Mouse (Mus musculus) thymus, postnatal 14 days (tissue): Measurements from ENCODE around the gene Izumo1r.

Experiments
- DNase-seq: peaks from one replicate; pipeline ENCODE4 v3.0.0; 2021

Izumo1r gene

DNA sequence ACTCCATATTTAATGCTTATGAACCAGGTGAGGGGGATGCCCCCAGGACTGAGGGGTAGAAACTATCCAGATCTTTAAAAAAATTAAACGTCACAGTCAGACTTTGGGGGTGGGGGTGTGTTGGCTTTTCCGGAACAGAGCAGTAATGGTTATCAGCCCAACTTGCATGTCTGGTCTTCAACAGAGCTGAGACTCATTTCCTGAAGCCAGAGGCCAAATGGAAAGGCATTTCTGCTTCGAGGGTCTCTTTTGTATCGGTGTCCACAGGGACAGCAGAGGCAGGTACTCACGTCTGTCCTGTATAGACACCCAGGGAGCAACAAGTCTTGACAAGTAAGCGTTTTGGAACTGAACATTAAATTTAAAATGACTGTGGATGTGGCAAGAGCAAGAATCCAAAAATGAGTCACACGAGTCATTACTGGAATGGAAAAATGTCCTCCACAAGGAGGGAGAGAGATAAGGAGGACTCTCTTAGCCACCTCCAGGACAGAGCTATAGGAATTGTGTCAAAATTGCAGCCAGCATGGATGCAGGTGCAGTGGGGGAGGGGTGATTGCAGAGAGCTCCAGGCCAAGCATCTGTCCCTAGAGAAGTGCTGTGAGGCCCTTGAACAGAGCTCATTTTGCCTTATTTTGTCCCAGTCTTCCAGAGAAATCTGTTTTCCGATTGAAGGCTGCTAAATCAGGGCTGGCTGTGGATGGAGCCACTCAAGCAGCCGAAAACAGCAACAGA is 1.2 kb upstream of the Izumo1r start:
- peak; percentile 75 for DNase-seq

DNA sequence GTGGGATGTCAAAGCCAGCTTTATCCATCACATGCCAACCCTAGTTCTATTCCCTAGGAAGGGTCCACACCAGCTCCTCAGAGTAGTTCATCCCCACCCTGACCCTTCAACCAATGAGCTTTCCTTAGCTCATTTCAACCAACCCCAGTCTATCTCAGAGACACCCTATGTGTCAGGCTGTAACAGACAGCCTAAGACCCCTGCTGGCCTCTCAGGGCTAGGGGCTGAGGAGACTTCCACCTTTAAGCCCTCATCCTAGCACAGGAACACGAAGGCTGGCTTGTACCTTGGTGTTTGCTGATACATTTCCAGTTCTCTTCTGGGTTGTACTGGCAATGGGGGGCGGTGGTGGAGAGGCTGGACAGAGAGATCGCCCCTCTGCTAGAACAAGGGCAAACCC is 743 bp downstream of the Izumo1r start:
- peak; percentile 27 for DNase-seq

DNA sequence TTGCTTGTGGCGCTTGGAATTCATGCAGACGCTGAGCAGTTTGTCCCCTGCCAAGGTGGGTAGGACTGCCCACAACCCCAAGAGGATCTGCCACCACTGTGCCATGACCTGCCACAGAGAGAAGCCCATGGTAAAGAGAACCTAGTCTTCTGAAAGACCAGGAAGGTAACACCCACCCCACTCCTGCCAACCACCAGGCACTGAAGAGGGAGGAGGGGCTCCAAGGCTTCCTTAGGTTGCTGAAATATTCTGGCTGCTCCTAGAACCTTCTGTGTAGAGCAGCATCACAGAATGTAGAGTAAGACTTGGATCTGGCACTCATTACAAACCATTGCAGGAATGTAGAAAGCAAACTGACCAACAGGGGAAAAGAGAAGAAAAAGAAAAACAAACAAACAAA is 1.3 kb downstream of the Izumo1r start:
- peak; percentile 38 for DNase-seq

- DNase-seq, result no peak
Observed at GRCm38 (mm10) chr9:14901757-14902156, 2.0 kb downstream of the Izumo1r start.

- no peak for DNase-seq
Observed at GRCm38 (mm10) chr9:14897102-14897501, 6.6 kb downstream of the Izumo1r start.

DNA sequence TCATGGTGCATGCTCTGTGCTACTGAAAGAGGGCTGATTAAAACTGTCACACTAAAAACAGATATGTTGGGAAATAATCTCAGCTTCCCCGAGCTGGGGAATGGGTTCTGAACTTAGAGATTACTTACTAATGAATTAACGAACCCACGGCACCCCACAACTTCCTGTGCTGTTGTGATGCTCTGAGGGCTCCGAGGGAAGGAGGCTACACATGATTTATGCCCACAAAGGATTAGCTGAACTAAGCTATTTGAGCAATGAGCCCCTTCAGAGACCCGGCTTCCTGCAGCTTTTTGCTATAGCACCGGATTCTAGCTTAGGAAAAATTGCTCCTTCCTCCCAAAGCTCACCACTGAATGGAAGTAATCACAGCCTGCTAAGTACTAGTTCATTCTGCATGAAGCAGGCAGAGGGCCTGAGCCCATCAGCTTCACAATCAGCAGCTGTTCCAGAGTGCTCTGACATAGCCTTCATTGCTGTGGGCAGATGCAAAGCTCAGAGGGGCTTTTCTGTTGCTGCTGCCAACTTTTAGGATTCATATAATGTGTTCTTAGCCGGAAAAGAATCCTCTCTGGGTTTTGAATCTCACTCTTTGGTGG is 8.4 kb downstream of the Izumo1r start:
- no peak for DNase-seq

DNA sequence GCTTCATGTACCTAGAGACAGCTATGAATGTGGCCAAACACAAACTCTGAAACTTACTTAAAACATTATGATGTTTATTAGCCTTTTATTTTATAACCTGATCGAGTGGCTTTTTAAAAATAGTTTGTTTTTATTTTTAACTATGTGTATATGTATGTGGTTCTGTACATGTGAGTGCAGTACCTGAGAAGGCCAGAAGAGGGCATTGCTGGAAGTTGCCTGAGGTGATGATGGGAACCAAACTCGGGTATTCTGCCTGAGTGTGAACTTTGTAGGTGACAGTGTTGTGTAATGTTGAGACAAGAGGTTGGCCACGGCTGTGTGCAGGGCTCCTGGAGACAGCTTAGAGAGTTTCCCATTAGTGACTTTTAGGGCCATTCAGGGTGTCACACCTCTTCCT is 9.1 kb downstream of the Izumo1r start:
- DNase-seq, result peak; percentile 35

GRCm38 (mm10) chr9:14893388-14893787 is 10.4 kb downstream of the Izumo1r start:
- DNase-seq, result no peak

- DNase-seq, result no peak
Observed at GRCm38 (mm10) chr9:14891891-14892290, 11.9 kb downstream of the Izumo1r start.

DNA sequence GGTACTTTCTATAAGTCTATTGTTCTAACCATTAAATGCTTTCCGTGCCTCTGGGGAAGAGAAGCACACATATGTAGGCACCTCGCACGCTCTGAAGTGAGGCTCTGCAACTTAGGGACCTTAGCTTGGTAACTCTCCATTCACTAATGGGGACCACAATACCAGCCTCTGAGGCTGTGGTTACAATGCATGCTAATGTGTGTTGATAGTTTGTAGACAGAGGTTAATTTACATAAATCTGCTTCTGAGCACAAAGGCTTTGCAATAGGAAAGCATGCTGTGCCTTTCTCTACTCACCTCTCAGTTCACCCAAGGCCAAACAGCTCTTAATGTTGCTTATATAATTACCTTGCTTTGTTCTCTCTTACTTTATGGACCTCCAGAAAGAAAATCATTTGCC is 13.1 kb downstream of the Izumo1r start:
- DNase-seq, result no peak

DNA sequence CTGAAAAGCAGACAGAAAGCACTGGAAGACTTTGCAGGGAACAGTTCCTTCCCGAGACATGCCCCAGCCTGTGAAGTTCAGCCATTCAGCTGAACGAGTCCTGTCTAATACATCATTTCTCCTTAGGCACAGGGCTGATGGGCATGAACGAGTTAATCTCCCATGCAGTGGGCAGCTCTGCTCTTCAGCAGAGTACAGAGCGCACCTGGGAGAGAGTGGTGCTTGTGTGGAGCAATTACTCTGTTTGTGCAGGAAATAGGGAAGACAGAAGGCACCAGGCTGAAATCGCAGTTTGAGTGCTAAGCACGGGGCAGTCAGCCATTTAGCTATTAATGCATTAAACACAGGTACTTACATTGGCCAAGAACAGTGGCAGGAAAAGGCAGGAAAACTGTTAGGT is 15.1 kb downstream of the Izumo1r start:
- no peak for DNase-seq

- no peak for DNase-seq
Observed at GRCm38 (mm10) chr9:14887787-14888382, 15.9 kb downstream of the Izumo1r start.

- DNase-seq, result no peak
Observed at GRCm38 (mm10) chr9:14885954-14886353, 17.8 kb downstream of the Izumo1r start.

GRCm38 (mm10) chr9:14885151-14885550 is 18.6 kb downstream of the Izumo1r start:
- peak; percentile 75 for DNase-seq

DNA sequence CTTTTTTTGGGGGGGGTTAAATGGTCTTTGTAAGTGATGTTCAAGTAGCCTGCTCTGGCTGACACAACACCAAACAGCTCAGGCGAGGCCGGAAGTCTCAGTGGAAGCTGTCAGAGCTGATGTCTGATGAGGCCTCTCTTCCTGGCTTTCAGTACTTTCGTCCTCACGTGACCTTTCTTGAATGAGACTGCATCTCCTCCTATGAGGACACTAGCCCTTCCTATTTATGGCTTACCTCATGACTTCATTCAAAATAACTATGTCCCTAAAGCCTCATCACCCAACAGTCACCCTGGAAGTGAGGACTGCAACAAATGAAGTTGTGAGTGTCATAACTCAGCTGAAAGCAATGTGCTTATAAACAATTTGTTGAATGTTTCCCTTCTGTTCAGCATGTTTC is 19.1 kb downstream of the Izumo1r start:
- DNase-seq, result peak; percentile 42

GRCm38 (mm10) chr9:14876566-14876965 is 27.2 kb downstream of the Izumo1r start:
- DNase-seq, result peak; percentile 53

DNA sequence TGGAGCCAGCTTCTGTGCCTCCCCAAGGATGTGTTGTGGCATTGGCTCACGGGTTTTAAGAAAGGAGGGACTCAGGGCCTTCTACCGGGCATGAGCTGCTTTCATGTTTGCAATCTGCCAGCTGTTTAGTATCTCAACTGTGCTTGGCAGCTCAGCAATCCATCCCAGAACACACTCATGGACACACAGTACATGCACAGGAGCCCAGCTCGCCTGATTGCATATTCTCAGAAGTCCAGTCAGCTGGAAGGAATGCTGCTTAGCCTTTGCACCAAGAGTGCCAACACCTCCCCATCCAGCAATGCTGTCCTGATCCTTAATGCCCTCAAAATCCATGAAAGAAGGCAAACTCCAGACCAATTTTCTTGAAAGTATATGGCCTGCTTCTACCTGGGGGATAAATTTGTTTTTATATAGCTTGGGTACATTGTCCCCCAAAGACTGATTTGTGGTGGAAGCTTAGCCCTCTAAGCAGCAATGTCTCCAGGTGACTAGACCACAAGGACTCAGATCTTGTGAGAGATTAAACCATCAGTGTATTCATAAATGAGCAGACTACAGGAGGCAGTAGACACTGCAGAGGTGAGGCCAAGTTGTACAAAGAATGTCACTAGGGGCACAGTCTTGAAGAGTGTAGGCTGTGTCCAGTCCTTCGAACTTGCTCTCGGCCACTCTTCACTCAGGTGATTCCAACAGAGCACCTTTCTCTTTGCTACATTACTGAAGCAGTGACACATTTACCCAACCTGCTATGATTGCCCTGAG is 27.8 kb downstream of the Izumo1r start:
- no peak for DNase-seq

- no peak for DNase-seq
Observed at GRCm38 (mm10) chr9:14872181-14872930, 31.4 kb downstream of the Izumo1r start.

GRCm38 (mm10) chr9:14871536-14871935 is 32.2 kb downstream of the Izumo1r start:
- DNase-seq, result no peak

DNA sequence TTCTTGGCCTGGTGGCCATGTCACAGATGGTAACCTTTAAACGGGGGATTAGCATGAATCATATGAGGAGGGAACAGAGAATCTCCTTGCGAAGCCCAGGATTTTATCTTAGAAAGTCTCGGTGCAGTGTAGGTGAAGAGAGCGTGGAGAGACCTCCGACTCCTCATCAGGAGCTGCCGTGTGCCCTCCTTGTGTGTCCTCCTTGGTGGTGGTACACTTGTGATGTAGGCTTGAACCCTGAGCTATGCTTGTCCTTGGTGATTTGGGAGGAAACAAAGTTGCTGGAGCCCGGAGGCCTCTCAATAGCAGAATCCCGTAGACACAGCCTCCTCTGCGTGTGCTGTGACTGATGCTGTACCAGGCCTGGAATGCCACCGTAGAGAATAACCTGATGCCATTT is 32.9 kb downstream of the Izumo1r start:
- no peak for DNase-seq

GRCm38 (mm10) chr9:14870377-14870776 is 33.4 kb downstream of the Izumo1r start:
- no peak for DNase-seq

- DNase-seq, result no peak
Observed at GRCm38 (mm10) chr9:14868326-14868725, 35.4 kb downstream of the Izumo1r start.

- DNase-seq, result peak; percentile 84
Observed at GRCm38 (mm10) chr9:14866957-14867356, 36.8 kb downstream of the Izumo1r start.
